Mouse (Mus musculus) thymus, postnatal 10 days (tissue): ENCODE results near the gene Atxn1.
A peak's percentile ranks its signal among the peaks of the same experiment; 100 is the strongest.

Source experiments
- DNase-seq, 2 experiments: peaks; one replicate each; pipeline ENCODE4 v3.0.0; 2021; ENCODE audit warnings: low spot score in 2 of 2

Gene Atxn1

DNA sequence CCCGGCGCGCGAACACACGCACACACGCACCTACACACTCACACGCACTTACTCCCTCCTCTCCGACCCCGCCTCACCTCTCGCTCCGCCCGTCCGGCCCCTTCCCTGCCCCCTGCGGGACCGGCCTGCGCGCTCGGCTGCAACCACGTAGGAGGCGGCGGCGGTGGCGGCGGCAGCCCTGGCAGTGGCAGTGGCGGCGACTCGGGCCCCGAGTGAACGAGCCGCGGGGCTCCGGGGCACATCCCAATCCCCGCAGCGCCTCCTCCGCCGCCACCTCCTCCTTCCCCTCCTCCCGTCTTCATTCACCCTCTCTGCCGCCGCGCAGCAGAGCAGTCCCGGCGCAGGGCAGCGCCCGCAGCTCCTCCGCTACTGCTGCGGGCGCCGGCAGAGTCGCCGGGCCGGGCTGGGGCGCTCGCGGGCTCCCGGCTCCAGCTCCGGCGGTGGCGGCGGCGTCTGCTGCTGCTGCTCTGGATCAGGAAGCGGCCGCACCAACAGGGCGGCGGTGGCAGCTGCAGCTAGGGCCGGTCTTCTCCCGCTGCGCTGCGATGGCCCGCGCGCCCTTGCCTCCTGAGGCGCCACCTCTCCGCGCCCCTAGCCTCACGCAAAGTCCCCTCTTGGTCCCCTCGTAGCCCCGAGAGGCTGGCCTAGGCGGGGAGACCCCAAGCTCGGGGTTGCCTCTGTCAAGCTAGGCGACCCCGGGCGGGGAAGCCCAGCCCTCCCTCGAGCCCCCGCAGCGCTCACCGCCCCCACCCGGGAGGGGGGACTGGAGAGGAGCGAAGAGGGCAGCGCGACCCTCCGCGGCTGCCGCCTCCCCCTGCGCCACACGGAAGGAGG, 1.1 kb downstream of the Atxn1 start:
- DNase-seq: peak; percentile 38 to 62

DNA sequence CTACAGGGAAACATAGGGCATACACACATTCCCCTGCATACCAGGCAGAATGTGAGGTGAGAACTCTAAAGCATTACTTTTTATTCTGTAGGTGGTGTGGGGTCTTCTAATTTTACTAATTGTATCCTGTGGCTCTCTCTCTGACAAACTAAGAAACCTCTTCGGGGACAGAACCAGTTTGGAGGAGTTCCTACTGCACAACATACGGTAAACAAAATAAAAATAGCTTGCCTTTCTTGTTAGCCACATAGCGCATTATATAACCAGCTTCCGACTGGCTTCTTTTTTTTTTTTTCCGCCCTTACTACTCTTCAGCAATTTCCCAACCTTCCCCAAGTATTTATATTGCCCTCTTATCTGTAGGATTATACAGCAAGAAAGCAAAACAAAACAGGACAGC, 2.0 kb downstream of the Atxn1 start:
- no peak for DNase-seq

DNA sequence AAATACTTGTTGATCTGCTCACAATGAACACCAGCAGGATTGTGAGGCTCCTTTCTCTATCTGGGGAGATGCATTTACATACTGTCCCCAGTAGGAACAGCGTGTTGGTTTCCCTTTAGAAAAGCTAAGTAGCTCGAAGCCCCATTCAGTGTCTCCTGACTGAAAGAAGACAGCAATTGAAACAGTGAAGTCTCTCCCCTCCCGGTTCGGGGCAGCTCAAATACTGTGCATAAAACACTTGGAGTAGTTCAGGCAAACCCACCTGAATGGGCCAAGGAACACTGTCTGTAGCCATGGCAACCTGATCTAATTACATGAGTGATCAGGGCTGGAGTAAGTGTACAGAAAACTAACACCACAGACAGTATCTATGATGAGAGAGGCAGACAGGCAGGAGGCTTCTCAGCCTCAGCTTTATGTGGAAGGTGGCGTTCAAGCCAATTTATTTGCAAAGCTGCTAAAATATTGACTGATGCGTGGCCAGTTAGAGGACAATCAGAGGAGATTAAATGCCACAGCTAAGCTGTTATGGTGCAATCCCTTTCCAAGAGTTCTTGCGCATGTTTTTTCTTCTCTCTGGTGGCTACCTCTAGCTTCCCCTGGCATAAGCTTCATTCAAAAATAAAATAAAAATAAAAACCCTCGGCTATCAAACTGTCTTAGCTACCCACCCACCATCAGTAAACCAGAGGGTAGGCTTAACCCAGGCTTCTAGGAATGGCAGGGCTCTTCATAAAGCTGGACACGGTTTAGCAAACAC, 2.8 kb downstream of the Atxn1 start:
- DNase-seq: no peak

DNA sequence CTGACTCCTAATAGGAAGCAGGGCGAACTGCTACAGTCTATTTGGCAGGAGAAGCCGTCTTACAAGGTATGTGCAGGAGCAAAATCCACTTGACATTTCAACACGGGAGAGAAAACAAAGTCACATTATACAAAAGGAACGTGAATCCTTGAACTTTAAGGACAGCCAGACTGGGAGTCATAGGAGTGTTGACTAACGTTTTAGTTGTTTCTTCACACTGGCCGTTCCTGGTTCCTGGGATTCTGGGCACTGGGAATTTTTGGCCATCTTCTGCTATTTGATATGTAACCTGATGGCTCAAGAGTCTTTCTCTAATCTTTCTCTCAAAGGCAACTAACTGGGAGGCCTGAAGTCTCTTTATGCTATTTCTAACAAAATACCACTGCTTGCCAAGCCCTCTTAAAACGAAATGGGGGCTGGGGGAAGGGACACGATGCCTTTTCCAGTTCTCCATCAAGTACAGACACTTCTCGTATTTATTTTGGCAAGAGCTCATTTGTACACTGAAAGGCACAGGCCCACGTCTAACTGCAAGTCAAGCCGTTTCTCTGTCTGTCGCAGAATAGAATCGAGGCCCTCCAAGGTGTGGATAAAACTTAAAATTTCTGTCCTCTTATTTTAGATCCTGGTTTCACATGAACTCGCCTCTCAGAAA, 4.4 kb downstream of the Atxn1 start:
- DNase-seq: no peak

DNA sequence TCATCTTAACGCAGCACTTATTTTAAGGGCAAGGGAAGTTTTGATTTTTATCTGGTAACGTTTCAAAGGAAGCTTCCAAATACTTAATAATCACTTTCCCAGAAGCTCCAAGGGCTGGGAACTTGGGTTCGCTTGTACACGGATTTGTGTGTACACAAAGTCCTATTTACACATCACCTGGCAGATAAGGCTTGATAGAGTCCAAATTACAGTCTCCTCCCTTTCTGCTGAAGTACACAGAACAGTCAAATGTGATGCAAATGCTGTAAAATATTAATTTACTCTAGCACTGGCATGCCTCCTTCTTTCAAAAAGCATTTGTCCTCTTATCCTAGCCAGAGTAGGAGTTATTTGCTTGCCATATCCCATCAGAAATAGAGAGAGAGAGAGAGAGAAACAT, 6.5 kb downstream of the Atxn1 start:
- no peak for DNase-seq

DNA sequence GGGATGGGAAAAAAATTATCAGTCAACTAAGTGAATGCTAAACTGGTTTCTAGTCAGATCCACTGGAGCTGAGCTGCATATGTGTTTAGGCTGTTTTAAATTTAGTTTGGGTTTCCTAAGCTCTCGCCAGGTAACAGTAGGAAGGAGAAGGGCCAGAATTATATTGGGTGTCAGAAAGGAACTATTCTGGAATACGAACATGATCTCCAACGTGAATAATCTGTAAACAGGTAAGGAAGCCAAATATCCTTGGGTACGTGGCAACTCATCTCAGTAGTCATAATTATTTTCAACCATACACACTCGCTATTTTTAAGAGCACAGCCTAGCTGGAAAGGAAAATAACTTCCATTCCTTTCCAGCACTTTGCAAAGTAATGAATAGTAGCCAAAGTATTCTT, 7.2 kb downstream of the Atxn1 start:
- DNase-seq: no peak

DNA sequence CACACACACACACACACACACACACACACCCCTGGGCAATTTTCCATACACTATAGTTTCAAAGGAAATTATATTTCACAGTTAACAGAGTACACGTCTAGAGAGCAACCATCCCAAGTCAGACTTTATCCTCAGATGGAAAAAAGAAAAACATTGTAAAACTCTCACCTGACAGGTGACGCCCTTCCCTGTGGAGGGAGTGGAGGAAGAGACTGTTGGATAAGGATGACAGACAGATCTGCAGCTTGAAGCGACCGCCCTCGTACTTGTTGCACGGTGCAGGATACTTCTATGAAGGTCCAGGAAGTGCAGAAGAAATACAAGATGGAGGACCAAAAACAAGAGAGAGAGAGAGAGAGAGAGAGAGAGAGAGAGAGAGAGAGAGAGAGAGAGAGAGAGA, 8.5 kb downstream of the Atxn1 start:
- DNase-seq: no peak

DNA sequence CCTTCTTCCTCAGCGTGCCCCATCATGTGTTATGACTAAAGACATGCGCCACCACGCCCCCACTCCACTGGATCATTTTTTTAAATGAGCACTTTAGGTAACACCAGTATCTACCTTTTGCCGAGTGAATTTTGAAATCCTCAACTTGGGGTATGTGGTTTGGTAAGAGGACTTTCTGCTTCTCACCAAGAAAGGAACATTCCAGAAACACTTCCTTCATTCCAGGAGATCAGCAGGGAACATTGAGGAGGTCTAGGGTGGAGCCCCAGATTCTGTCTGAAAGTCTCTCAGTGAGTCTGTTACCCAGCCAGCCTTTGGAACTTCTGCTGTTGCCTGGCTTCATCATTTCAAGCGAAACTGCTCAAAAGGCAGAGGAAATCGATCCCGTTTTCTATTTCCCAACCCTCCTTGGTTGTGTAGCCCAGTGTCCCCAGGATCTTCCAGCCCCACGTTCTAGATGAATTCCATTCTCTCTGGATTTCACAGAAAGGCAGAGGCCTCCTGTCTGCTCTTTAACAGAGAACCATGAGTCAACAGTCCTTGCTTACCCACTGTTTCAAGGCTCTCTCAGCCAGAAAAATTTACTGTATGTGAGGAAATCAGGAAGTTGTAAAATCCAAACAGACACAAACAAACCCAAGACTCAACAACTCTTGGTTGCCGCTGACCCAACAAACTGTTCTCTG, 9.3 kb downstream of the Atxn1 start:
- no peak for DNase-seq

DNA sequence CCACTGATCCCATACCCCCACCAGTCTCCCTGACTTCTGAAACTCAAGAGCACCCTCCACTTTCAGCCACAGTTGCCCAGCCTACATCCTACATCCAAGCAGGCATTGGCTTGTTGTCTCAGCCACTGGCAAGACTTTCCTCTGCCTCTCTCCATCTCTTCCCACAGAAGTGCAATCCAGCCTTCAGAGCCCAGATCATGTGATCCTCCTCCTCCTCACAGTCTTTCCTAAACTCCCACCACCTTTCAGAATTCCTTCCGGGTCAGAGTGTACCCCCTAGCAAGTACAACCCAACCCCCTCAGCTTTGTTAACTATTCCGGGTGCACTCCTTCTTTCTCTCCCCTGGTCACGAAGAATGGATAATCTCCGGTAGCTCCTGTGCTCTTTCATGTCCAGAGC, 11.7 kb downstream of the Atxn1 start:
- no peak for DNase-seq

DNA sequence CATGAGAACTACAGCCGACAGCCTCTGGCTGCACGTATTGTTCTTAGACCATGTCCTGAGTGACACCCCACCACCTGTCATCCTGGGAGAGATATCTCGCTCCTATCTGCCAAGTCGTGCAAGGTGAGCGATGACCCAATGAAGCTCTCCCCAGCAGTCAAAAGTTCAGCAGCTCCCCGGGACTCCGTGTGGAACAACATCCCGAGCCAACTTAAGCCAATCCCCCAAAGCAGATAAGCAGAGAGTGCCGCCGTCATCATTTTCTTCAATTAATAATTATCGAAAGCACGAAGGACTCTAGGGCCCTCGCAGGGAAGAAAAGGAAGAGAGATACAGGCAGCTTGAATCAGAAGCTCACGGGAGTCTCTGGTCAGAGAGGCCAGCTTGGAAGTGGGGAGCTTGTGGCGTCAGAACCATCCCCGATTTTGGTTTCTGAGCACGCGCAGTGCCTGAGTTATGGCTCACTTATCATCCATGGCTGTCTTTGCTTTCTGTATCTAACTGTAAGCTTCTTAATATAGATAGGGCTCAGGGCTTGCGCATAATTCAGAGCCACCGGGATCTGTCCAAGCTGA, 13.7 kb downstream of the Atxn1 start:
- DNase-seq: no peak

DNA sequence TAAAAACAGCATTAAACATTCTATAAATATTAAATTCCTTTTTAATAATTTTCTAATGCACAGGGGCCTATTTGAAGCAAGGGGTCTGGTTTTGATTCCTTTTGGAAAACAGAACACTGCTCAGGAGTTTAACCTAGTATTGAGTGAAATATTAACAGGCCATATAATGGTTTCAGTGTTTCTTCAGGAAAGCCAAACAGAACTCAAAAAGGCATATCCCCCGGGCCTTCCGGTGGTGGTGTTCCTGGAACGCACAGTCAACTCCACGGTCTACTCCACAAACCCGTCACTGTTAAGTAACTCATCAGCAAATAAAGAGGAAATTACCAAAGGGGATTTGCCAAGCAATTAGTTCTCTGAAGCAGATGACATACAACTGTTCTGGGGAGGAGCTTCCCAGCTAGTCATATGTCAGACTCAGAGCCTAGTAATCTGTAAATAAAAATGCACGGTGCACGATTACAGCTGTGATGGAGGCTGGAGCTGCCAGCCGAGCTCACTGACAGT, 14.4 kb downstream of the Atxn1 start:
- DNase-seq: no peak

DNA sequence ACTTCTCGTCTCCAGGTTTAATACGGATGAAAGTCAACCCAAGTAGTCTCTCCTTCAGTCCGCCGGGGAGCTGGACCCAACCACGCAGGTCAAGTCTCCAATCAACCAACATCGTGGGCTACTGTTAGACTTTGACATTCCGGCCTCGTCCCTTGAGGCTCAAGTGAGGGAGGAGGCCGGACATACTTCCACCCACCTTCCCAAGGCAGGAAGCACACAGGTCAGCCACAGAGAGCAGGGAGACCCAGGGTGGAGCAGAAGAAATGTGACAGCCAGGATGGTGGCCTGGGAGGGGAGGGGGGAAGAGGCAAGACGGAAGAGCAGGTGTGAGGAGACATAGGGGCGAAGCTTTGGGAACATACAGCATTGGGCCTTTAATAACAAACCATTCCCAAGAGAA, 18.7 kb downstream of the Atxn1 start:
- DNase-seq: no peak

DNA sequence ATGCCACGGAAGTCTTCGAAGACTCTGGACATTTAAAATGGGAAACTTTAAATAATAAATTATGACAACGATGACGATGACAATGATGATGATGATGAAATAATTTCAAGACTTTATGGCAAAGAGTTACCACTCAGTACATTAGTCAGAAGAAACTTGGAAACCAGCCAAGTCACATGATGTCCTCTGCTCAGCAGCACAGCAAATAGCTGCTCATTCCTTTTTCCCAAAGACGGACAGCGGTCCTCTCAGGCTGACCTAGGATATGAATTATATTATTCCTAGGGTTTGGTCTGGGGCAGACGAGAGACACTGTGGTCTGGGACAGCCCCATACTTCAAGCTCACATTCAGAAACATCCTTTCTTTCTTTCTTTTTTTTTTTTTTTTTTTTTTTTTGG, 22.5 kb downstream of the Atxn1 start:
- DNase-seq: no peak

DNA sequence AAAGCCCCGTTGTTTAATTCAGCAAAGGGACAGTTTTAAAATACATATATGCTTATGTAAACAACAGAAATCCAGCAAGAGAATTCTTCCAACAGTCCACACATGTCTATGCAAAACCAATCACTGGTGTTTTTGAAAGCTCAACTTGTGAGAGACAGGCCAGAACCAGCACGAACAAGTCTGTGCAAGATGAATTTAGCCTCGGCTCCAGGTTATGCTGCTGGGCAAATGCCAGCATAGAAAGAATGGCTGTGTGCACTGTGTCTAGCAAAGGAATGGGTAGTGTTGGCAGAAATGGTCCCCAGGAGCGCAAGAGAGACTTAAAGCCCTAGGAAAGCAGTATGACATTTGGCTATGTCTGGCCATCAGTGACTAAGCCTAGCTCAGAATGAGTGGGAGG, 24.1 kb downstream of the Atxn1 start:
- DNase-seq: no peak

DNA sequence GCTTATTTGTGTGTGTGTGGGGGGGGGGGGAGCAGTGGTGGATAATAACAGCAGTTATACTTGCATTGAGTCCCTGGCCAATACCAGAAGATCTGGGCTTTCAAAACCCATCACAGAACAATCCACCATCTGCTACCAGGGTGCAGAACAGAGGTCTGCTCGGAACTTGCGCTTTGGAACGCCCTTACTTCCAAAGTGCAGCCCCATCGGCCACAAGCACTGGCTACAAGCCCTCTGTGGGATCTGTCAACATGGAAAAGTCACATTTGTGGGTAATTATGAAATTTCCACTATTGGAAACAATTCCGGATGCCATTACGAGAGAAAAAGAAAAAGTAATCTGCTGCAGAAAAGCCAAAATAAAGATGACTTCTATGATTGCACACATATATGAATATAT, 25.2 kb downstream of the Atxn1 start:
- DNase-seq: no peak

DNA sequence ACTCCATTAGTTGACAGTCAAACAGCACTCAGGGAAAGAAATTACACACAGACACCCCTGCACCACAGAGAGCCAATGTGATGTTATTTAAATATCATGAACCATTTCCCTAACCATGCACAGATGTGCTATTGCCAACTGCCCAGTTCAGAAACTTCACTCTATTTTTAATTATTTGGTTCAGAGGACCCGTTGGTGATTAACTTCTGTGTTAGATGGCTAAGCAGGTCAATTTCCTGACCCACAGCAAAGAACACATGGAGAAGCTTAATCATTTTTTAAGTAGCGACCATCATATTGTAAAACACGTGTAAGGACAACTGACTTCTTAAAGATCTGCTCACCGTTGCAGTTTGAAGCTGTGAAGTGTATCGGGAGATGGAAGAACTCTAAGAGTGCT, 26.7 kb downstream of the Atxn1 start:
- no peak for DNase-seq

DNA sequence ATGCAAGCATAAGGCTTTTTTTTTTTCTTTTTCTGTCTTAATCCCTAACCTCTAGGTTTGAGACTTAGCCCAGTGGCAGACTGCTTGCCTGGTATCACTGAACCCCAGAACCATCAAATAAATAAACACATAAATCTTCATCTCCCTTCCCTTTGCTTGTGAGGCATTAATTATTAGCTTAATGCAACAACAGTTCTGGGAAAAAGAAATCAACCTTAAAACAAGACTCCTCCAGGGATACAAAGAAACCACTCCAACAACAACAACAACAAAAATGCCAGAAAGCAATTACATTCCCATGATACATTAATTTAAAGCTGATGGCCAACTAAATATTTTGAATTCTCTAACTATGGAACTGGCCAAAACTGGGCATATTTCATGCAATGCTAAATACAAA, 28.0 kb downstream of the Atxn1 start:
- no peak for DNase-seq

DNA sequence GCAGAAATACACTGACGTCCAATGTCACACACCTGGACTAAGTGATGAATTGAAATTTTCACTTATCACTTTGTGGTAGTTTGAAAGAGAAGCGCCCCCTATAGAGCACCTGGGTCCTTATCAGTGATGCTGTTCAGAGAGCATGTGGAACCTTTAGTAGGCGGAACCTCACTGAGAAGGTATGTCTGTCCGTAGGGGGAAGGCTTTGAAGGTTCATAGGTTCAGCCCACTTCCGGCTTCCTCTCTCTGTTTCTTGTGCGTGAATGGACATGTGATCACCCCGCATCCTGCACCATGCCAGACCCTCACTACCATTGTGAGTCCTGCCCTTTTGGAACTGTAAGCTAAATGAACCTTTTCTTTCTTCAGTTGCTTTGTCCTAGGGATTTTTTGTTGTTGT, 29.0 kb downstream of the Atxn1 start:
- no peak for DNase-seq

DNA sequence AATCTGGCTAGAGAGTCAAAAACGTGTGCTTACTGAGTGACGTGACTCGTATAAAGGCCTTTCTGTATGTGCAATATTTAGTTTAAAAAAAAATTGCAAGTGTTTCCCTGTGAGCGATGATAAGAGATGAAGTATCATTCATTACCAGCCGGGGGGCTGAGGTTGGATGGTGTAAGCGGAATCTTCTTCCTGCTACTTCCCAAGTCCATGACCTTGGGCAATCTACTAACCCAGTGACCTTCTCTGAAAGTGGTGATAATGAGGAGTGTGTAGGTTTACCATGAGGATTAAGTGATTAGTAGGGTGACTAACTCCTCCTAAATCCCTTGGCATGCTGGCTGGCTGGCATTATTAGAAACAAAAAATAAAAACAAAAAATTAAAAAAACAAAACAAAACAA, 30.0 kb downstream of the Atxn1 start:
- no peak for DNase-seq

DNA sequence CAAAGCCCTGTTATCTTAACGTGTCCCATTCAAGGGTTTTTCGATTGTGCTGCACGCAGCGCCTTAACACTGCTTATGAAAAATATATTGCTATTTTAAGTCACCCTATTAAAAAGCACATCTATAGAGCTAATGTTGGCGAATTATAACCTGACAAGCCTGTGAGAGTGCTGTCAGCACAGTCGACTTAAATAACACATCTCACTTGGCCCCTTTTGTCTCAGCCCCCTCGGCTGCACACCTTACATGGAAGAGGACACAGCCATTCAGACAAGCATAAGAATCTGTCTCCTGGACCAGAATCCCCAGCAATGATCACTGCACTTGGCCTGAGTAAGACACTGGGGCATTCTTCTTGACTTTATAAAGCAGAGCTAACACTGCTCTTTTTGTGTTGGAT, 30.7 kb downstream of the Atxn1 start:
- DNase-seq: no peak

DNA sequence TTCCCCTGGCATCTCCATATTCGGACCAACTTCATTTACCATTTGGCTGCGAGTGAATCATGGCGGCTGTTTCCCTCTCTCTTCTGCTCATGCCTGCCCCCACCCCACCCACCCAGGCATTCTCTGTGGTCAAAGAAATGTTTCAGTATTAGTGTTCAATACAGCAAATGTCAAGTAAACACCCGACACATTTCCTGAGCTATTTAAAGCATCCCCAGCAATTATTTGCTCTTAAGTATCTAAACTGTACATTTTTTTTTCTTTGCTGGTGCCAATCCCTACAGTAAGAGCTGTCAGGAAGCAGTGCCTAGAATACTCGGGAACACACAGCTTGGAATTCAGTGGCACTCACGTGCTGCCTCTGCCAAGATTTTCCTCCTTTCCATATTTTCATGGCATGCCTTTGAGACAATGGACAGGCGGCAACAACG, 32.3 kb downstream of the Atxn1 start:
- no peak for DNase-seq

DNA sequence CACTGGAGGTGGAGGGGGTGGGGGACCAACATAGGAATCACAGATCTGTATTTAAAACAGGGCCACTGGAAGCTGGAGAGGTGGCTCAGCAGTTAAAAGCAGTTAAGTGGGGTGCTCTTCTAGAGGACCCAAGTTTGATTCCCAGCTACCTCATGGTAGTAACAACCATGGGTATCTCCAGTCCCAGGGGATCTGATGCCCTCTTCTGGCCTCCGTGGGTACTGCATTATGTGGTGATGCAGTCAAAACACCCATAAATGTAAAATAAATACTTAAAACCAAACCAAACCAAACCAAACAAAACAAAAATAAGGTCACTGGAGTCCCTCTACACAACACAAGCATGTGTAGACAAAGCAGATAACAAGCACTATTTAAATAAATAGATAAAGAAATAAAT, 32.9 kb downstream of the Atxn1 start:
- peak in 1 of 2 experiments; percentile 35 for DNase-seq
